Mouse (Mus musculus) midbrain, postnatal 0 days (tissue): Measurements from ENCODE around the gene Uqcr10. TPM values are rescaled to one million over a fixed set of nuclear protein-coding genes. Genes with fewer than 3 reads are reported as not detected.

ENCODE experiments used
- ATAC-seq: fragments of 200-750 bp; cut with Nextera tagmentation; 2 replicates; pipeline ENCODE4 v1.8.0; 2017; ENCODE audit warnings: moderate number of reproducible peaks, mild to moderate bottlenecking, moderate TSS enrichment, moderate library complexity; ENCODE audit not compliant: low FRiP score
- DNase-seq: peaks from one replicate; pipeline ENCODE4 v3.0.0-alpha.2; 2015; ENCODE audit warnings: low spot score
- H3K27ac ChIP-seq: fragments of 300-500 bp; sonication (generic); 2 replicates; pipeline ENCODE4 v1.5.1; 2014; ENCODE audit warnings: low read depth, mild to moderate bottlenecking, low read length, mixed read lengths
- H3K27me3 ChIP-seq: fragments of 300-500 bp; sonication (generic); 2 replicates; pipeline ENCODE4 v1.6.1; 2014; ENCODE audit warnings: low read length, control low read depth, mixed read lengths; ENCODE audit not compliant: insufficient read depth
- H3K36me3 ChIP-seq: fragments of 300-500 bp; sonication (generic); 2 replicates; pipeline ENCODE4 v1.6.1; 2014; ENCODE audit warnings: low read length, control low read depth, mixed read lengths; ENCODE audit not compliant: insufficient read depth
- H3K4me1 ChIP-seq: fragments of 300-500 bp; sonication (generic); 2 replicates; pipeline ENCODE4 v1.6.1; 2014; ENCODE audit warnings: mild to moderate bottlenecking, control low read depth, antibody characterized with exemption, low read length, mixed read lengths; ENCODE audit not compliant: insufficient read depth
- H3K4me2 ChIP-seq: fragments of 300-500 bp; sonication (generic); 2 replicates; pipeline ENCODE4 v1.6.1; 2014; ENCODE audit warnings: low read depth, mild to moderate bottlenecking, low read length, mixed read lengths; ENCODE audit not compliant: poor library complexity, severe bottlenecking
- H3K4me3 ChIP-seq: fragments of 300-500 bp; sonication (generic); 2 replicates; pipeline ENCODE4 v1.5.1; 2014; ENCODE audit warnings: low read depth, mild to moderate bottlenecking, low read length, moderate library complexity
- H3K9ac ChIP-seq: fragments of 300-500 bp; sonication (generic); replicated peaks from 2 replicates; pipeline ENCODE4 v1.6.1; 2014; ENCODE audit warnings: mild to moderate bottlenecking, low read length, moderate library complexity, mixed read lengths; ENCODE audit not compliant: poor library complexity, severe bottlenecking
- H3K9me3 ChIP-seq: fragments of 300-500 bp; sonication (generic); 2 replicates; pipeline ENCODE4 v1.6.1; 2016; ENCODE audit warnings: low read length, control low read depth
- CTCF ChIP-seq: IDR thresholded peaks from 2 replicates; pipeline ENCODE4 v1.5.1; 2016; ENCODE audit warnings: antibody characterized with exemption, mild to moderate bottlenecking
- WGBS: fragments of 180-500 bp; shearing (Covaris S2); extraction: QIAGEN DNeasy Blood & Tissue Kit; methylation state at CpG from one replicate; pipeline ENCODE4 v1.1.7; 2014; 5-methylcytosine and 5-hydroxymethylcytosine counted together
- polyA plus RNA-seq: library from polyadenylated mRNA; unstranded; fragments of >200 nt; fragmentation: Nextera tagmentation; extraction: Ambion mirVana; gene quantifications from 2 replicates; pipeline ENCODE4 v1.2.1, GENCODE M21; 2015
- total RNA-seq: library from RNA; depleted of rRNA; stranded (reverse); fragments of >200 nt; gene quantifications from 2 replicates; pipeline ENCODE4 v1.2.3, GENCODE M21; 2014

The Uqcr10 gene
- total and polyA plus RNA-seq, 2 experiments from 2014 or later = 403 to 788 TPM

DNA sequence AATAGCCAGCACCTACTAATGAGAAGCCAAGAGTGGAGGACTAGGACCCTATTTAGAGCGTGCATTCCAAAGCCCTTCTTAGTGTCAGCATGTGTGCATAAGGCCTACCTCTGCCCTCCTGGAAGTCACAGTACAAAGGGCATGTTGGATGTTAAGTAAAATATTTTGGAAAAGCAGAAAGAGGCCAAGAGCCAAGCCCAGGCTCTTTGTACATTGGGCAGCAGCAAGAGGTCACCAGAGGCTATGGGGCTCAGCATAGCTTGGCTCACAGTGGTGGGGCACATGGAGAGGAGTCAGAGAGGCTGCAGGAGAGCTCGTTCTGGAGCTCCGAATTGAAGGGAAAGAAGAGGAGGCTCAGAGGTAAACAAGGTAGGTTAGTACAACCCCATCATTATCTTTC lies 17.1 kb downstream of the Uqcr10 start:
- ATAC-seq = no peak
- H3K27ac ChIP-seq = no peak overlapping the region
- no peaks in the 10 kb centered on the region for H3K9me3 ChIP-seq
- no peak overlapping the region for H3K4me2 ChIP-seq
- H3K27me3 ChIP-seq = no peaks in the 10 kb centered on the region
- WGBS = 81% methylated on average over 3 of the region's 3 CpGs
- no peak for TF ChIP-seq CTCF
- H3K4me3 ChIP-seq = no peak overlapping the region
- no peaks in the 10 kb centered on the region for H3K4me1 ChIP-seq
- DNase-seq = no peak
- H3K9ac ChIP-seq = no peak overlapping the region
- H3K36me3 ChIP-seq = peaks cover 19% of the 10 kb centered on the region

DNA sequence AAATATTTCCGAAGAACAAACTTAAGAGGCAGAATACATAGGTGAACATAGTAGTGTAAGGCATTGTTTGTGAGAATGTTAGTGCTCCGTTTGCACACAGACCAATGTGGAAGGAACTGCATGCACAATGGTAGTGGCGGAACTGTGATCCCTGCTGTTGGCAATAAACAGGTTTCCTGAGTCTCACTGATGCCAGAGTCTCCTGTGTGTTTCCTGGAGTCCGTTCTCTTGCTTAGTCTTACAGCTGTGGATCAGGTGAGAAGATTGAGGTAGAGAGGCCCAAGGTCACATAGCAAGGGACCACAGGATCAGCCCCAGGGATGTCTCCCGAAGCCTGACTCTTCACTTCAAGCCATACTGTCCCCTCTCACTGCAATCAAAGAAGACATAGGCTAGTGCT lies 18.6 kb downstream of the Uqcr10 start:
- ATAC-seq = no peak
- Histone ChIP-seq H3K4me2 (no peak overlapping the region), H3K9ac (no peak overlapping the region), H3K4me3 (no peak overlapping the region), H3K36me3 (peaks cover 25% of the 10 kb centered on the region), H3K27ac (no peak overlapping the region), H3K9me3 (no peaks in the 10 kb centered on the region), H3K27me3 (no peaks in the 10 kb centered on the region), H3K4me1 (no peaks in the 10 kb centered on the region)
- 88% methylated on average over 5 of the region's 5 CpGs for WGBS
- DNase-seq = no peak
- no peak for TF ChIP-seq CTCF

DNA sequence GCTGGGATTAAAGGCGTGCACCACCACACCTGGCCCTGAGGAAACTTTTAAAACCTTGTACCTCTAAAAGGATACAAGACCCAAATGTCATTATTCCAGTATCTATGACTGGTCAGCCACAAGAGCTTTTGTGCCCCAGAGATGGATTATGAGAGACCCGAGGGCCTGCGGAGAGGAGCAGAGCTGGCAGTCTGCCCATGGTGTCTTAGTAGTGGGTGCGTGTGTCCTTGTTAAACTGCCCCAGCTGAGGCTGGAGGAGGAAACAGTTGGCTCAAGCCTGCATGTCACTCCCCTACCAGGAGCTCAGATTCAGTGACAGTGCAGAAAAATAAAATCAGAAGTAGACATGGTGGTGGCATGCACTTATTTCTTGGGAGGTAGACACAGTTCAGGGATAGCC lies 19.1 kb downstream of the Uqcr10 start:
- WGBS = 68% methylated on average over 4 of the region's 4 CpGs
- Histone ChIP-seq H3K9me3 (no peaks in the 10 kb centered on the region), H3K9ac (no peak overlapping the region), H3K4me1 (no peaks in the 10 kb centered on the region), H3K36me3 (peaks cover 26% of the 10 kb centered on the region), H3K4me2 (no peak overlapping the region), H3K27me3 (no peaks in the 10 kb centered on the region), H3K4me3 (no peak overlapping the region), H3K27ac (no peak overlapping the region)
- TF ChIP-seq CTCF = no peak
- ATAC-seq = no peak
- no peak for DNase-seq

DNA sequence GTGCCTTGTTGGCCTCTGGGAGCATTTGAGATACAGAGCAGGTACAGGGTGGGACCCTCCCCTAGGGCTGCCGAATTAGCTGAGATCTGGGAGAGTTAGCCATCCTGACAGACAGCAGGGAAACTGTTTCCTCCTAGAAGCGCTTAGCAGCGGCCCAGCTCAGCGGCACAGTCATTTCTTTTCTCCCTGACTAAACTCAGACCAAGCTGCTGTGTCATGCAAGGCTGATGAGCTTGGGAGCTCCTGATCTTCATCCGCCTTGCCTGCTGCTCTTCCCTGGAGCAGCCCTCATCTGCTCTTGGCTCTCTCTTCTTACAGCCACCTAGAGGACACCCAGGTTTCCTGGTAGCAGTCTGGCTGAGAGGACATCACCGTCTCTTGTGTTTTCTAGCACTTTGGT lies 20.0 kb downstream of the Uqcr10 start:
- no peak for TF ChIP-seq CTCF
- Histone ChIP-seq H3K27ac (no peak overlapping the region), H3K4me3 (no peak overlapping the region), H3K4me1 (no peaks in the 10 kb centered on the region), H3K36me3 (peaks cover 28% of the 10 kb centered on the region), H3K27me3 (no peaks in the 10 kb centered on the region), H3K9ac (no peak overlapping the region), H3K4me2 (no peak overlapping the region), H3K9me3 (no peaks in the 10 kb centered on the region)
- 84% methylated on average over 6 of the region's 6 CpGs for WGBS
- peak; percentile 7 for DNase-seq
- ATAC-seq = no peak

DNA sequence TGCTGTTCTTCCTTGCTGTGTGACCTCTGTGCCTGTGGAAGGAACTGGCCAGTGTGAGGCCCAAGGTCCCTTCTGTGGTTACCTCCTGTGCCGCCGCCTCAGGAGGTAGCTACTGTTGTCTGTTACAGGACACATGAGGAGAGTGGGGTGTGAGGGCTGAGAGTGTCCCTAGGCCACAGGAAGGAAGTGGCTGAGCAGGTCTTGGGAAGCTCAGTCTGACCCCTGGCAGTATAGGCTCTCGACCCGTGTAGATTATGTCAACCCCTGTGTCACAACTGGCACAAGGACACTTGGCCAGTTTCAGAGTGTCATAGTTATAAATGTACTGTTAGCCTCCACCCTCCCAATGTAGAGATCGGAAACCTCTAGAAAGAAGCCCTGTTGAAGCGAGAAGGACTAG lies 20.6 kb downstream of the Uqcr10 start:
- no peak for ATAC-seq
- TF ChIP-seq CTCF = no peak
- no peaks in the 10 kb centered on the region for H3K4me1 ChIP-seq
- H3K4me3 ChIP-seq = no peak overlapping the region
- H3K36me3 ChIP-seq = peaks cover 28% of the 10 kb centered on the region
- H3K9me3 ChIP-seq = no peaks in the 10 kb centered on the region
- H3K4me2 ChIP-seq = no peak overlapping the region
- H3K27me3 ChIP-seq = no peaks in the 10 kb centered on the region
- H3K9ac ChIP-seq = no peak overlapping the region
- WGBS = 91% methylated on average over 6 of the region's 6 CpGs
- no peak for DNase-seq
- H3K27ac ChIP-seq = no peak overlapping the region

DNA sequence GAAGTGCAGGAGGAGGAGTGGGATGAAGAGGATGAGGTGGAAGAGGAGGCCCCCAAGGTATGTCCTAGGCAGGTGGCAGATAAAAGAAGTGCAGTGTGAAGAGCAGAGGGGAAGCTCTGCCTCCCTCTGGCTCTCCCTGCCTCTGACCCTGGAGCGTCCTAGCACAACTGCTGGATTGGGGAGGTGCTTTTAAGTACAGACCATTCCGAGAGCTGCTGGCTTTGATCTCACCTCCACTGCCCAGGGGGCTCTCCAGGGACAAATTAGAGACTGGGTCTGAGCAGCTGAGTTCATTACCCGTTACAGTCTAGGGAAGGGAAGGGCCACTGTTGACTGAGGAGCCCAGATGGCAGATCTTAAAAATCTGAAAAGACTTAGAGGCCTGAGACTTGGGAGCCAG lies 24.0 kb downstream of the Uqcr10 start:
- Histone ChIP-seq H3K4me1 (no peaks in the 10 kb centered on the region), H3K9me3 (no peaks in the 10 kb centered on the region), H3K27me3 (no peaks in the 10 kb centered on the region), H3K27ac (no peak overlapping the region), H3K4me3 (no peak overlapping the region), H3K9ac (no peak overlapping the region), H3K36me3 (peaks cover 41% of the 10 kb centered on the region), H3K4me2 (no peak overlapping the region)
- 47% methylated on average over 3 of the region's 3 CpGs for WGBS
- DNase-seq (no peak), ATAC-seq (no peak)
- TF ChIP-seq CTCF = no peak

DNA sequence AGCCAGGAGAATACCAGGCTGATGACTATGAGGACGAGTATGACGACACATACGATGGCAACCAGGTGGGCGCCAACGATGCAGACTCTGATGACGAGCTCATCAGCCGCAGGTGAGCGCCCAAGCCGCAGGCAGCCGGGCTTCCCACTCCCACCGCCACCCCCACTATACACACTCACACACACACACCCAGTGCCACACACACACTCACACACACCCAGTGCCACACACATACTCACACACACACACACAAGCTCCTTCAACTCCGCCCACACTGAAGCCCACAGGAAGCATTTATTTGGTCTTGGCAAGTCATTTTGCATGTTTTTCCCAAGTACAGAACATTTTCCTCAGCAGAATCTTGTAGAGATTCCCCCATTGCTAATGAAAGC lies 24.7 kb downstream of the Uqcr10 start:
- no peak overlapping the region for H3K4me2 ChIP-seq
- H3K27ac ChIP-seq = no peak overlapping the region
- H3K27me3 ChIP-seq = no peaks in the 10 kb centered on the region
- H3K36me3 ChIP-seq = peaks cover 46% of the 10 kb centered on the region
- H3K9ac ChIP-seq = no peak overlapping the region
- no peak overlapping the region for H3K4me3 ChIP-seq
- H3K4me1 ChIP-seq = no peaks in the 10 kb centered on the region
- ATAC-seq = no peak
- 94% methylated on average over 12 of the region's 12 CpGs for WGBS
- DNase-seq = no peak
- H3K9me3 ChIP-seq = no peaks in the 10 kb centered on the region
- TF ChIP-seq CTCF = no peak
